In genomic region chr10:80680260-80680696, GRCm38 (mm10) we compare ENCODE assay signal across 10 mouse cellular contexts. TPM values are rescaled to one million over a fixed set of nuclear protein-coding genes. Genes with fewer than 3 reads are reported as not detected.
A peak's percentile ranks its signal among the peaks of the same experiment; 100 is the strongest.
DNase-seq lines count a peak whose midpoint lies in the region; ATAC-seq and TF ChIP-seq lines count a peak whose summit lies in the region.
"Had no signal": no experiment of that assay in that cellular context is flagged by ENCODE, and none has a peak within 500 bp of the region (broad histone marks: within the 10 kb centered on the region; RNA-seq: fewer than 3 reads in every experiment).

No protein-coding gene starts in this region.

- TF ChIP-seq CTCF in lung, embryonic 14.5 days (IDR thresholded peaks at IDR 0.05; ENCODE audit: low read depth): no peak
- no peak for TF ChIP-seq CTCF in heart, postnatal 0 days (IDR thresholded peaks at IDR 0.05; ENCODE audit: low read depth)
- no peak for TF ChIP-seq CTCF in small intestine, adult 2 months (IDR thresholded peaks at IDR 0.05; ENCODE audit: extremely low read depth, insufficient read length, insufficient replicate concordance, low read depth, low read length)

- no peaks in the 10 kb centered on the region; the same call in 1 of the 2 replicates for H3K36me3 ChIP-seq in heart, embryonic 11.5 days (ENCODE audit: control insufficient read depth, insufficient read depth, low read length)
- peaks cover 9% of the 10 kb centered on the region; the same call in 1 of the 2 replicates for H3K36me3 ChIP-seq in lung, embryonic 14.5 days (ENCODE audit: insufficient read depth)
- H3K36me3 ChIP-seq in heart, postnatal 0 days (replicated peaks; ENCODE audit: control insufficient read depth, insufficient read depth, low read length): no peaks in the 10 kb centered on the region; the same call in 1 of the 2 replicates
- H3K36me3 ChIP-seq in small intestine, adult 2 months (ENCODE audit: control insufficient read depth, insufficient read depth, low read length): peaks cover 3% of the 10 kb centered on the region; the same call in 1 of the 2 replicates
- H3K36me3 ChIP-seq in midbrain, embryonic 16.5 days (ENCODE audit: control insufficient read depth, insufficient read depth, low read length): peaks cover 3% of the 10 kb centered on the region; the same call in 1 of the 2 replicates

- no peak for TF ChIP-seq POLR2A in small intestine, adult 2 months (IDR thresholded peaks at IDR 0.05; ENCODE audit: low read depth, low read length)

- H3K9ac ChIP-seq in heart, embryonic 11.5 days (ENCODE audit: low read depth, low read length): no peak overlapping the region
- H3K9ac ChIP-seq in lung, embryonic 14.5 days: no peak overlapping the region
- no peak overlapping the region for H3K9ac ChIP-seq in heart, postnatal 0 days (replicated peaks; ENCODE audit: low read depth, low read length)
- H3K9ac ChIP-seq in midbrain, embryonic 16.5 days (ENCODE audit: low read depth, low read length): no peak overlapping the region

- TF ChIP-seq EP300 in heart, postnatal 0 days (IDR thresholded peaks at IDR 0.05; ENCODE audit: low read depth): no peak

- 74% methylated on average over 2 of the region's 2 CpGs for WGBS in heart, embryonic 11.5 days (ENCODE audit: insufficient replicate concordance)
- 73% methylated on average over 2 of the region's 2 CpGs for WGBS in lung, embryonic 14.5 days
- 76% methylated on average over 2 of the region's 2 CpGs for WGBS in heart, postnatal 0 days
- 73% methylated on average over 2 of the region's 2 CpGs for WGBS in small intestine, adult 2 months
- 90% methylated on average over 2 of the region's 2 CpGs for WGBS in midbrain, embryonic 16.5 days

- H3K27me3 ChIP-seq in heart, embryonic 11.5 days (ENCODE audit: control insufficient read depth, insufficient read depth, low read length): no peaks in the 10 kb centered on the region
- H3K27me3 ChIP-seq in lung, embryonic 14.5 days (ENCODE audit: insufficient read depth, low read length): no peaks in the 10 kb centered on the region
- no peaks in the 10 kb centered on the region for H3K27me3 ChIP-seq in heart, postnatal 0 days (ENCODE audit: control insufficient read depth, insufficient read depth, low read length)
- H3K27me3 ChIP-seq in small intestine, adult 2 months (ENCODE audit: control insufficient read depth, insufficient read depth, low read length): no peaks in the 10 kb centered on the region
- H3K27me3 ChIP-seq in midbrain, embryonic 16.5 days (ENCODE audit: control insufficient read depth, insufficient read depth, low read depth, low read length): no peaks in the 10 kb centered on the region

- peak overlapping the region; percentile 98; the same call in 1 of the 2 replicates for H3K27ac ChIP-seq in heart, embryonic 11.5 days (ENCODE audit: low read depth, low read length)
- H3K27ac ChIP-seq in lung, embryonic 14.5 days (ENCODE audit: low read depth): peak overlapping the region; percentile 56; the same call in 1 of the 2 replicates
- peak overlapping the region; percentile 99 for H3K27ac ChIP-seq in heart, postnatal 0 days (ENCODE audit: low read depth)
- H3K27ac ChIP-seq in small intestine, adult 2 months (ENCODE audit: insufficient read depth, low read depth, low read length): 0 out of 2 replicates have a peak overlapping the region, but pooled peaks have one; percentile 73
- no peak overlapping the region for H3K27ac ChIP-seq in midbrain, embryonic 16.5 days (ENCODE audit: low read length)

- H3K4me1 ChIP-seq in heart, embryonic 11.5 days (ENCODE audit: control insufficient read depth, insufficient read depth, low read length): peaks cover 31% of the 10 kb centered on the region
- peaks cover 25% of the 10 kb centered on the region for H3K4me1 ChIP-seq in lung, embryonic 14.5 days (ENCODE audit: insufficient read depth)
- peaks cover 34% of the 10 kb centered on the region for H3K4me1 ChIP-seq in heart, postnatal 0 days (ENCODE audit: control insufficient read depth, insufficient read depth)
- peaks cover 25% of the 10 kb centered on the region for H3K4me1 ChIP-seq in small intestine, adult 2 months (ENCODE audit: control insufficient read depth, insufficient read depth, insufficient read length, low read length)
- peaks cover 17% of the 10 kb centered on the region for H3K4me1 ChIP-seq in midbrain, embryonic 16.5 days (ENCODE audit: control insufficient read depth, insufficient read depth, low read length)

- no peaks in the 10 kb centered on the region for H3K9me3 ChIP-seq in heart, embryonic 11.5 days (replicated peaks; ENCODE audit: control insufficient read depth, low read length)
- H3K9me3 ChIP-seq in lung, embryonic 14.5 days (ENCODE audit: low read depth, low read length): no peaks in the 10 kb centered on the region
- no peaks in the 10 kb centered on the region for H3K9me3 ChIP-seq in heart, postnatal 0 days (replicated peaks; ENCODE audit: control insufficient read depth, low read length)
- H3K9me3 ChIP-seq in midbrain, embryonic 16.5 days (replicated peaks; ENCODE audit: control insufficient read depth, low read length, poor library complexity, severe bottlenecking): no peaks in the 10 kb centered on the region

- no peak for ATAC-seq in heart, embryonic 11.5 days (replicated peaks; ENCODE audit: insufficient number of reproducible peaks, low FRiP score, low TSS enrichment)
- no peak for ATAC-seq in lung, embryonic 14.5 days (ENCODE audit: insufficient read depth)
- ATAC-seq in heart, postnatal 0 days (ENCODE audit: insufficient read depth, low read depth): no peak
- ATAC-seq in midbrain, embryonic 16.5 days: no peak
- ATAC-seq: hindbrain, postnatal 0 days had no signal

- no peak for DNase-seq in heart, adult 8-10 months (ENCODE audit: low spot score)
- DNase-seq in lung, embryonic 14.5 days: no peak
- DNase-seq in lung, postnatal 4 days: no peak
- no peak for DNase-seq in heart, postnatal 0 days (ENCODE audit: low spot score)
- DNase-seq in left cerebral cortex, adult 11 months (ENCODE audit: low spot score): no peak
- DNase-seq: retina, postnatal 1 day had no signal

- no peak overlapping the region for H3K4me2 ChIP-seq in heart, embryonic 11.5 days
- H3K4me2 ChIP-seq in lung, embryonic 14.5 days: no peak overlapping the region
- H3K4me2 ChIP-seq in heart, postnatal 0 days (ENCODE audit: low read depth, low read length): no peak overlapping the region
- H3K4me2 ChIP-seq in midbrain, embryonic 16.5 days (ENCODE audit: low read length): no peak overlapping the region

- H3K4me3 ChIP-seq in heart, embryonic 11.5 days (ENCODE audit: low read depth, low read length): no peak overlapping the region
- H3K4me3 ChIP-seq in lung, embryonic 14.5 days (ENCODE audit: low read depth, low read length): no peak overlapping the region
- H3K4me3 ChIP-seq in heart, postnatal 0 days (ENCODE audit: low read depth, low read length): no peak overlapping the region
- no peak overlapping the region for H3K4me3 ChIP-seq in small intestine, adult 2 months (ENCODE audit: low read depth, low read length)
- H3K4me3 ChIP-seq in midbrain, embryonic 16.5 days (ENCODE audit: low read depth, low read length): no peak overlapping the region

RNA-seq across cellular contexts. Expression of gene Mknk2, which starts 2.4 kb away (rescaled TPM):
- polyA plus RNA-seq in heart, embryonic 11.5 days (2014; fragmentation: Nextera tagmentation; extraction: Ambion mirVana): 62.1 and 68.8 TPM in 2 replicates
- 100 to 1,000 TPM; 197 to 243 (median 216) TPM for total RNA-seq in heart, adult 8-10 months (2022)
- polyA plus RNA-seq in lung, embryonic 14.5 days (2014; fragmentation: Nextera tagmentation; extraction: Ambion mirVana): 102 and 110 TPM in 2 replicates
- 150 and 174 TPM in 2 replicates for total RNA-seq in heart, postnatal 0 days (2014; rRNA removed; ENCODE audit: low replicate concordance)
- polyA plus RNA-seq in heart, postnatal 0 days (2015; fragmentation: Nextera tagmentation; extraction: Ambion mirVana): 76.9 and 78.3 TPM in 2 replicates
- polyA plus RNA-seq in small intestine, adult 2 months (2012; rRNA removed): 96.1 and 146 TPM in 2 replicates
- polyA plus RNA-seq in midbrain, embryonic 16.5 days (2015; fragmentation: Nextera tagmentation; extraction: Ambion mirVana): 43.7 and 49.1 TPM in 2 replicates

RNA-seq across cellular contexts. Expression of gene Mob3a, which starts 21.5 kb away (rescaled TPM):
- 38.9 and 39.0 TPM in 2 replicates for polyA plus RNA-seq in heart, embryonic 11.5 days (2014; fragmentation: Nextera tagmentation; extraction: Ambion mirVana)
- total RNA-seq in heart, adult 8-10 months (2022): 1 to 10 TPM; 3.8 to 6.0 (median 5.4) TPM
- 35.1 and 40.3 TPM in 2 replicates for polyA plus RNA-seq in lung, embryonic 14.5 days (2014; fragmentation: Nextera tagmentation; extraction: Ambion mirVana)
- total RNA-seq in heart, postnatal 0 days (2014; rRNA removed; ENCODE audit: low replicate concordance): 15.0 and 15.6 TPM in 2 replicates
- 10.8 and 11.5 TPM in 2 replicates for polyA plus RNA-seq in heart, postnatal 0 days (2015; fragmentation: Nextera tagmentation; extraction: Ambion mirVana)
- 26.5 and 40.0 TPM in 2 replicates for polyA plus RNA-seq in small intestine, adult 2 months (2012; rRNA removed)
- polyA plus RNA-seq in midbrain, embryonic 16.5 days (2015; fragmentation: Nextera tagmentation; extraction: Ambion mirVana): 61.4 and 64.3 TPM in 2 replicates

RNA-seq across cellular contexts. Expression of gene Izumo4, which starts 21.7 kb away (rescaled TPM):
- polyA plus RNA-seq in heart, embryonic 11.5 days (2014; fragmentation: Nextera tagmentation; extraction: Ambion mirVana): 8.2 and 8.5 TPM in 2 replicates
- 1 to 10 TPM; 2.2 to 5.3 (median 3.6) TPM for total RNA-seq in heart, adult 8-10 months (2022)
- 6.7 and 7.3 TPM in 2 replicates for polyA plus RNA-seq in lung, embryonic 14.5 days (2014; fragmentation: Nextera tagmentation; extraction: Ambion mirVana)
- 6.6 and 6.9 TPM in 2 replicates for total RNA-seq in heart, postnatal 0 days (2014; rRNA removed; ENCODE audit: low replicate concordance)
- polyA plus RNA-seq in heart, postnatal 0 days (2015; fragmentation: Nextera tagmentation; extraction: Ambion mirVana): 3.6 and 7.3 TPM in 2 replicates
- 20.8 and 36.3 TPM in 2 replicates for polyA plus RNA-seq in small intestine, adult 2 months (2012; rRNA removed)
- 44.9 and 49.5 TPM in 2 replicates for polyA plus RNA-seq in midbrain, embryonic 16.5 days (2015; fragmentation: Nextera tagmentation; extraction: Ambion mirVana)

RNA-seq across cellular contexts. Expression of gene Btbd2, which starts 23.4 kb away (rescaled TPM):
- 37.6 and 47.0 TPM in 2 replicates for polyA plus RNA-seq in heart, embryonic 11.5 days (2014; fragmentation: Nextera tagmentation; extraction: Ambion mirVana)
- 10 to 100 TPM; 44.0 to 52.5 (median 48.5) TPM for total RNA-seq in heart, adult 8-10 months (2022)
- 82.5 and 101 TPM in 2 replicates for polyA plus RNA-seq in lung, embryonic 14.5 days (2014; fragmentation: Nextera tagmentation; extraction: Ambion mirVana)
- total RNA-seq in heart, postnatal 0 days (2014; rRNA removed; ENCODE audit: low replicate concordance): 92.2 and 108 TPM in 2 replicates
- 36.7 and 40.6 TPM in 2 replicates for polyA plus RNA-seq in heart, postnatal 0 days (2015; fragmentation: Nextera tagmentation; extraction: Ambion mirVana)
- polyA plus RNA-seq in small intestine, adult 2 months (2012; rRNA removed): 45.4 and 84.1 TPM in 2 replicates
- 71.8 and 73.5 TPM in 2 replicates for polyA plus RNA-seq in midbrain, embryonic 16.5 days (2015; fragmentation: Nextera tagmentation; extraction: Ambion mirVana)

RNA-seq across cellular contexts. Expression of gene Csnk1g2, which starts 57.6 kb away (rescaled TPM):
- 64.6 and 67.6 TPM in 2 replicates for polyA plus RNA-seq in heart, embryonic 11.5 days (2014; fragmentation: Nextera tagmentation; extraction: Ambion mirVana)
- total RNA-seq in heart, adult 8-10 months (2022): 100 to 1,000 TPM; 119 to 132 (median 122) TPM
- 105 and 124 TPM in 2 replicates for polyA plus RNA-seq in lung, embryonic 14.5 days (2014; fragmentation: Nextera tagmentation; extraction: Ambion mirVana)
- total RNA-seq in heart, postnatal 0 days (2014; rRNA removed; ENCODE audit: low replicate concordance): 141 and 149 TPM in 2 replicates
- 69.1 and 75.6 TPM in 2 replicates for polyA plus RNA-seq in heart, postnatal 0 days (2015; fragmentation: Nextera tagmentation; extraction: Ambion mirVana)
- polyA plus RNA-seq in small intestine, adult 2 months (2012; rRNA removed): 115 and 266 TPM in 2 replicates
- polyA plus RNA-seq in midbrain, embryonic 16.5 days (2015; fragmentation: Nextera tagmentation; extraction: Ambion mirVana): 79.9 and 96.8 TPM in 2 replicates
